Mouse (Mus musculus) layer of hippocampus, postnatal 10 days (tissue): ENCODE data around the gene Cela3a. TPM values are rescaled to one million over a fixed set of nuclear protein-coding genes. Genes with fewer than 3 reads are reported as not detected.

Experiments
- total RNA-seq, 2 experiments: library from RNA; stranded (reverse); gene quantifications; 2 replicates each; pipeline ENCODE4 v1.2.3; 2021

Cela3a gene
- total RNA-seq, 2 experiments from 2014 or later: not detected

Other genes with a start within 250 kb of the Cela3a start
- gene Wnt4, start 132.3 kb downstream of the Cela3a start, total RNA-seq: 10 to 100 TPM; 10.4 to 11.4 TPM
- 100 to 1,000 TPM; 446 to 465 TPM for gene Cdc42, start 52.1 kb downstream of the Cela3a start, total RNA-seq
- gene Cela3b, start 20.7 kb upstream of the Cela3a start, total RNA-seq: not detected
- gene 1700013G24Rik, start 43.5 kb upstream of the Cela3a start, total RNA-seq: not detected
- gene Hspg2, start 59.0 kb upstream of the Cela3a start, total RNA-seq: 10 to 100 TPM; 13.7 to 14.8 TPM
- not detected for gene Ldlrad2, start 164.8 kb upstream of the Cela3a start, total RNA-seq
- 100 to 1,000 TPM; 135 to 136 TPM for gene Usp48, start 184.0 kb upstream of the Cela3a start, total RNA-seq